Mouse (Mus musculus) spleen, adult 2 months (tissue): ENCODE data around the gene Gipc1.

ENCODE experiments used
- CTCF ChIP-seq: fragments of 200-500 bp; IDR thresholded peaks from 2 replicates; pipeline ENCODE4 v1.5.1; 2011; ENCODE audit warnings: mild to moderate bottlenecking, inconsistent platforms; ENCODE audit not compliant: insufficient read depth, insufficient read length, insufficient replicate concordance; ENCODE audit errors: extremely low read depth
- POLR2A ChIP-seq: fragments of 200-500 bp; IDR thresholded peaks from 2 replicates; pipeline ENCODE4 v1.6.1; 2011; ENCODE audit warnings: low read depth, low read length, inconsistent platforms

- TF ChIP-seq CTCF (no peak), POLR2A (no peak)
These were observed 41.2 kb downstream of the Gipc1 start for GRCm38 (mm10) chr8:83693609-83694236.
